Mouse (Mus musculus): Measurements from ENCODE around the gene Serpinh1. TPM values are rescaled to one million over a fixed set of nuclear protein-coding genes. Genes with fewer than 3 reads are reported as not detected.

Serpinh1 gene
- total RNA-seq, 2 experiments from 2014 or later: 29.1 to 30.3 TPM

Other genes starting within 250 kb of the Serpinh1 start
- gene Uvrag, start 212.1 kb downstream of the Serpinh1 start, total RNA-seq (2021): 10 to 100 TPM; 38.6 to 43.1 TPM
- gene Dgat2, start 170.5 kb downstream of the Serpinh1 start, total RNA-seq (2021): 100 to 1,000 TPM; 100 to 121 TPM
- not detected for gene Mogat2, start 114.6 kb downstream of the Serpinh1 start, total RNA-seq (2021)
- gene Map6, start 85.8 kb downstream of the Serpinh1 start, total RNA-seq (2021): 100 to 1,000 TPM; 102 to 107 TPM
- 10 to 100 TPM; 20.3 to 26.2 TPM for gene Gdpd5, start 28.2 kb upstream of the Serpinh1 start, total RNA-seq (2021)
- gene Klhl35, start 112.8 kb upstream of the Serpinh1 start, total RNA-seq (2021): 1 to 10 TPM; 2.2 to 3.5 TPM
- 100 to 1,000 TPM; 250 to 278 TPM for gene Rps3, start 130.5 kb upstream of the Serpinh1 start, total RNA-seq (2021)
- 100 to 1,000 TPM; 135 to 152 TPM for gene Arrb1, start 182.2 kb upstream of the Serpinh1 start, total RNA-seq (2021)

Measured in layer of hippocampus, postnatal 25 days (tissue).